Mouse (Mus musculus) heart, postnatal 0 days (tissue): ENCODE results near the gene Tmem132d. TPM values are rescaled to one million over a fixed set of nuclear protein-coding genes. Genes with fewer than 3 reads are reported as not detected.

ENCODE experiments used
- ATAC-seq: fragments of 200-750 bp; cut with Nextera tagmentation; 2 replicates; pipeline ENCODE4 v1.8.0; 2017; ENCODE audit warnings: low read depth, moderate number of reproducible peaks, moderate library complexity; ENCODE audit not compliant: insufficient read depth
- DNase-seq: peaks from one replicate; pipeline ENCODE4 v3.0.0-alpha.2; 2016; ENCODE audit warnings: low spot score
- H3K27ac ChIP-seq: fragments of 300-500 bp; sonication (generic); 2 replicates; pipeline ENCODE4 v1.5.1; 2014; ENCODE audit warnings: low read depth, mild to moderate bottlenecking
- H3K27me3 ChIP-seq: fragments of 300-500 bp; sonication (generic); 2 replicates; pipeline ENCODE4 v1.6.1; 2014; ENCODE audit warnings: low read length, mixed read lengths; ENCODE audit not compliant: control insufficient read depth, insufficient read depth
- H3K36me3 ChIP-seq: fragments of 300-500 bp; sonication (generic); replicated peaks from 2 replicates; pipeline ENCODE4 v1.6.1; 2014; ENCODE audit warnings: low read length, mixed read lengths; ENCODE audit not compliant: control insufficient read depth, insufficient read depth
- H3K4me1 ChIP-seq: fragments of 300-500 bp; sonication (generic); 2 replicates; pipeline ENCODE4 v1.6.1; 2014; ENCODE audit warnings: antibody characterized with exemption; ENCODE audit not compliant: control insufficient read depth, insufficient read depth
- H3K4me2 ChIP-seq: fragments of 300-500 bp; sonication (generic); 2 replicates; pipeline ENCODE4 v1.6.1; 2014; ENCODE audit warnings: low read depth, mild to moderate bottlenecking, low read length, moderate library complexity
- H3K4me3 ChIP-seq: fragments of 300-500 bp; sonication (generic); 2 replicates; pipeline ENCODE4 v1.5.1; 2014; ENCODE audit warnings: low read depth, low read length
- H3K9ac ChIP-seq: fragments of 300-500 bp; sonication (generic); replicated peaks from 2 replicates; pipeline ENCODE4 v1.6.1; 2014; ENCODE audit warnings: low read depth, low read length, mixed read lengths
- H3K9me3 ChIP-seq: fragments of 300-500 bp; sonication (generic); replicated peaks from 2 replicates; pipeline ENCODE4 v1.6.1; 2016; ENCODE audit warnings: low read length; ENCODE audit not compliant: control insufficient read depth
- CTCF ChIP-seq: IDR thresholded peaks from 2 replicates; pipeline ENCODE4 v1.5.1; 2016; ENCODE audit warnings: antibody characterized with exemption, control low read depth, low read depth
- EP300 ChIP-seq: IDR thresholded peaks from 2 replicates; pipeline ENCODE4 v1.6.1; 2016; ENCODE audit warnings: antibody characterized with exemption, low read depth
- WGBS: fragments of 180-500 bp; shearing (Covaris S2); extraction: QIAGEN DNeasy Blood & Tissue Kit; methylation state at CpG from one replicate; pipeline ENCODE4 v1.1.7; 2014; 5-methylcytosine and 5-hydroxymethylcytosine counted together
- polyA plus RNA-seq: library from polyadenylated mRNA; unstranded; fragments of >200 nt; fragmentation: Nextera tagmentation; extraction: Ambion mirVana; gene quantifications from 2 replicates; pipeline ENCODE4 v1.2.1, GENCODE M21; 2015
- total RNA-seq: library from RNA; depleted of rRNA; stranded (reverse); fragments of >200 nt; gene quantifications from 2 replicates; pipeline ENCODE4 v1.2.3, GENCODE M21; 2014; ENCODE audit warnings: low replicate concordance; rRNA removed

Tmem132d gene
- total and polyA plus RNA-seq, 2 experiments from 2014 or later = 0.04 TPM; not detected in 1

- Histone ChIP-seq H3K9me3 (no peaks in the 10 kb centered on the region; the same call in 1 of the 2 replicates), H3K27ac (no peak overlapping the region), H3K9ac (no peak overlapping the region), H3K36me3 (no peaks in the 10 kb centered on the region), H3K27me3 (no peaks in the 10 kb centered on the region), H3K4me3 (no peak overlapping the region), H3K4me1 (no peaks in the 10 kb centered on the region), H3K4me2 (no peak overlapping the region)
- TF ChIP-seq EP300 (no peak), CTCF (no peak)
- ATAC-seq (no peak), DNase-seq (no peak)
- WGBS = 85% methylated on average over 16 of the region's 16 CpGs
Observed at GRCm38 (mm10) chr5:127741331-127741730, 691.5 kb downstream of the Tmem132d start.

Other genes starting within 250 kb of the Tmem132d start
- 0.35 and 7.3 TPM in 2 replicates for gene Fzd10, start 167.8 kb upstream of the Tmem132d start, total RNA-seq
- gene Fzd10, start 167.8 kb upstream of the Tmem132d start, polyA plus RNA-seq = 0.04 and 0.19 TPM in 2 replicates